Mouse (Mus musculus) gastrocnemius, adult 8-10 months (tissue): ENCODE data around the gene G3bp2. TPM values are rescaled to one million over a fixed set of nuclear protein-coding genes. Genes with fewer than 3 reads are reported as not detected.

Experiments
- DNase-seq, 2 experiments: peaks; one replicate each; pipeline ENCODE4 v3.0.0; 2022; ENCODE audit warnings: low spot score in 2 of 2
- total RNA-seq, 4 experiments: library from RNA; stranded (reverse); gene quantifications; 2 replicates each; pipeline ENCODE4 v1.2.4; 2022

The G3bp2 gene
- total RNA-seq, 4 experiments from 2014 or later: 53.3 to 63.2 (median 60.7) TPM

DNA sequence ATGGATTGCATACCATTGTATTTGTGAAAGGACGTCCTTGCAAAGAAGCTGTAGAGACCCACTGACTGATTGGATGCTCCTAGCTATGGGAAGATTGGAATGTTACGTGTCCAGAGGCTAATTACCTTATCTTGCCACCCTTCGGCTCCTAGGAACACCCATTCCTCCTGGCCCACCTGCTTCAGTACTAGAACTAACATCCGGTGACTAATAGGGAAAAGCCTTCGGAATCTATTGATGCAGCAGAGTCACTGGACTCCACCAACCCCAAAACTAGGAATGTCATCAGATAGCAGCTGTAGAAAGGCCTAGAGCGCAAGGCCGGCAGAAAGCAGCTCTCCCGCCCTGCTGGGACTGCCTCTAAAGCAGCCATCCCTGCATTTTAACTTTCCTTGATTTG, 18.1 kb upstream of the G3bp2 start:
- no peak for DNase-seq

- no peak for DNase-seq
Observed at GRCm38 (mm10) chr5:92098351-92099109, 15.0 kb upstream of the G3bp2 start.

GRCm38 (mm10) chr5:92097779-92098178, 14.3 kb upstream of the G3bp2 start:
- DNase-seq: no peak

- DNase-seq: peak in 1 of 2 experiments; percentile 30
Observed at GRCm38 (mm10) chr5:92096786-92097185, 13.3 kb upstream of the G3bp2 start.

GRCm38 (mm10) chr5:92094062-92094415, 10.5 kb upstream of the G3bp2 start:
- no peak for DNase-seq

DNA sequence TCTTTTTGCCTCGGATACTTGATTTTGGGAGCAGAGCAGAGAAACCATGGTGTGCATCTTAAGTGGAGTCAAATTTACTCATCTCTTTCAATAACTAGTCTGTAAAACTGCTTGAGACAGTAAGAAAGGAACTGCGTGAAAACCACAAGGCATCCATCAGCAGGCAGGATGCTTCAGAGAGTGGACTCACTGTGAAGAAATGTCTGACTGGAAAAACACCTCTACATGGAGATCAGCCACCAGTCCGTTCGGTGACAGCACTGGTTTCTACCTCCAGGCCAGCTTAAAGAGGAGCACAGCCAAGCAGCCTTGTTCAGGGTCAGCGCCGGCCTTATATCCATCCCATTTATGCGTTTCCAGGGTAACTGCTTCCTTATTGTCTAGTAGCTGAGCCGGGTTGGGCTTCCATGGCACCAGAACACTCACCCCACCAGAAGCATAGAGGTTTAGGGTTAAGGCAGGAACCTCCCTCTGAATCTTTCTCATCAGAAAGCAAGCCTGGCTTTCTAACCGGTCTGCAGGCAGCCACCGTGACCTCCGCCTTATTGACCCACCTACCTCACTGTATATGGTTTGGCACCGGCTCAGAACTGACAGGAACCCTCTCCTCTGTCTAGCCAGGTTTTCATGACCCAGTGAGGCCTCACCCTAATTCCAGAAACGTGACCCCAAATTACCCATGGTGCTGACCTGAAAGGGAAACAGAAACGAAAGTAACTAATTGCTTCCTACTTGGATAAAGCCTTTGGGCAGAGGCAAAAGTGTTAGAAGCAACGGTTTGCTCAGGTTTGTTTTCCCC, 9.9 kb upstream of the G3bp2 start:
- DNase-seq: no peak

DNA sequence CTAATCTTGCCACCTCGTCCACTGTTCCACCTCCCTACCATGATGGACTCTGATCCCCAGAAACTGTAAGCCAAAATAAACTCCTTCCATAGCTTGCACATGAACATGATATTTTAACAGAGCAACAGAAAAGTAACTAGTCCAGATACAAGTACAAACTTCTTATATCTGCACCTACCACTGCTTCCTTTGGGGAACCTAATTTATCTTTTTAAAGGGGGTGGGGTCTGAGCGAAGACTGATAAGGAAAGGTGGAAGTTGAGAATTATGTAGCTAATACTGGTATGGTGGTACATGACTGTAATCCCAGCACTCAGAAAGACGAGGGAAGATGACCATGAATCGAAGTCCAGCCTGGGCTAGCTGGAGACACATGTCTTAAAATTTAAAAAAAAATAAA, 4.0 kb upstream of the G3bp2 start:
- no peak for DNase-seq

DNA sequence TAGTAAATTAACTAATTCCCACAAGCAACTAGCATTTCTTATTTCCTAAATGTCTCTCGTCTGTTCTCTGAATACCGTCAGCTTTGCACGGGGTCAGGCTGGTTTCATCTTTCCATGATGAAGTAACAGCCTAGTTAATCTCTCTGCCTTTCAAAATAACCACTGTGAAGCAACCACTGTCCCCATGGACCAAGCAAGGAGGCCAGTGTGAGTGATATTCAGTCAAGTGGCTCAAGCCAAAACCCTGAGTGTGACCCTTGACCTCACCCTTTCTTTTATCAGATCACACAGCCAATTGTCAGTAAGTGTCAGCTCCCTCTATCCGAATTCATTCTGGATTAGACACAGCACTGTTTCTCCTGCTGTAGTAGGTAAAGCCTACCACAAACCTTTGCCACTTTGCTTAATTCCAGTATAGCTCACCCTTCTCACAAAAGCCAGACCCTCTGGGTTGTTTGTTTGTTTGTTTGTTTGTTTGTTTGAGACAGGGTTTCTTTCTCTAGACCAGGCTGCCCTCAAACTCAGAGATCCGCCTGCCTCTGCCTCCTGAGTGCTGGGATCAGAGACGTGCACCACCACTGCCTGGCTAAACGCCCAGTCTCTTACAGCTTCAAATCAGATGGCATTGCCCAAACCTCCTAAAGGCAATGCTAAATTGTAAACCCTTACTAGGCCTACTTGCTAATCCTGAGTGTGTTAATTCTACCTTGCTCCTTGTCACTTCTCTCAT, 2.5 kb upstream of the G3bp2 start:
- DNase-seq: no peak

GRCm38 (mm10) chr5:92085246-92085645, 1.7 kb upstream of the G3bp2 start:
- no peak for DNase-seq

DNA sequence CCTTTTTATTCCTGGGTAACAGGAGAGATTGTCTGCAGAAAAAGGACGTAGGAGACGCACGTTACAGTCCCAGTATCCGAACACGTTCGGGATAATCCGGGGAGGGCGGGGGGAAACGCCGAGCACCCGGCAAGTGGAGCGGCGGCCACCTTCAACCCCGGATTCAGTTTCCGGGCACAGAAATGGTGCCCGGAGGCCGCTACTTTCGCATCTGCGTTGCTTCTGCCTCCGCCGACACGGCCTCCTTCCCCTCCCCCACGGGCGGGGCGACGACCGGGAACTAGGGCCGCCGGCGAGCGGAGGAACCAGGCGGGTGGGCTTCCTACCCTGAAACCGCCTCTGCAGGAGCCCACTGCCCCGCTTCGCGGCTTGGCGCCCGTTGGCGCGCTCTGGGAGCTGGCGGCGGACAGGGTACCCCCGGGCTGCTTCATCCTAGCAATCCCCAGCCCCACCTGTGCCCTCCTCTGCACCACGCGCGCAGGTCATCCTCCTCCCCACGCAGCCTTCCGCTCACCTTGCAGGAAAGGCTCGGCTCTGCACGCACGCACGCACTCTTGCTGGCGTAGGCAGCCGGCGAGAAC, 608 bp downstream of the G3bp2 start:
- DNase-seq: peak; percentile 37 to 40

- no peak for DNase-seq
Observed at GRCm38 (mm10) chr5:92081326-92081725, 2.2 kb downstream of the G3bp2 start.

- DNase-seq: no peak
Observed at GRCm38 (mm10) chr5:92080400-92080799, 3.1 kb downstream of the G3bp2 start.

DNA sequence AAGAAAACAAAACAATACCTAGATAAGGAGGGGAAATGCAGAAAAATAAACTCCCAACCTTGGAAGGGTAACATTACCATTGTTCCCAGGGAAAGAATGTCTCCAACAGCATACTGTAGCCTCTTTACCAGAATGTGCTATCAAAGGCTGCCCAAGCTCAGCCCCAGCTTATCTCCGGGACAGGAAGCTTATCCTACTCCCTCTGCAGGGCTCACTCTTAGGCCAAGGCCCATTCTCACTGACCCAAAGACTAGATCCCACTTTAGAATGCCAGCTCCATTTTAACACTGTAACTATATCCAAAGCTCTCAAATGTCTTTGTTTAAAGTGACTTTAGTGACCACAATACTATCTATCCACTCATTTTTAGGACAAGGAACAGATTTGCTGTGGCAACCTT, 4.2 kb downstream of the G3bp2 start:
- DNase-seq: no peak

DNA sequence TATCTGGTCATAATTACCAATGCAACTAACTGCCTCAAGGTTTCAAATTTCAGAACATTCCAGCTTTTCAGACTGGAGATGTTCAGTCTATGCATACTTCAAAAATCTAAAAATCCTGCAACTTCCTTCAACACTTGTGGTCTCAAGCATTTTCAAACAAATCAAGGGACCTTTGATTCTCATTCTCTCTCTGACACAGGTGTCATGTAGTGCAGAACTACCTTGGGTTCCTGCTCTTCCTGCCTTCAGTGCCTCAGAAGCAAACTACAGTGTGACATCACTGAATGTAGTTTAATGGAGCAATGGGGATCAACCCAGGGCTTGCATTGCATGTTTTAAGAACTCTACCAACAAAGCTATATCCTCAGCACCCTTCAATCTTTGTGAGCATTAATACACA, 4.8 kb downstream of the G3bp2 start:
- DNase-seq: no peak

- DNase-seq: no peak
Observed at GRCm38 (mm10) chr5:92076273-92076672, 7.2 kb downstream of the G3bp2 start.

GRCm38 (mm10) chr5:92074061-92074460, 9.5 kb downstream of the G3bp2 start:
- no peak for DNase-seq

DNA sequence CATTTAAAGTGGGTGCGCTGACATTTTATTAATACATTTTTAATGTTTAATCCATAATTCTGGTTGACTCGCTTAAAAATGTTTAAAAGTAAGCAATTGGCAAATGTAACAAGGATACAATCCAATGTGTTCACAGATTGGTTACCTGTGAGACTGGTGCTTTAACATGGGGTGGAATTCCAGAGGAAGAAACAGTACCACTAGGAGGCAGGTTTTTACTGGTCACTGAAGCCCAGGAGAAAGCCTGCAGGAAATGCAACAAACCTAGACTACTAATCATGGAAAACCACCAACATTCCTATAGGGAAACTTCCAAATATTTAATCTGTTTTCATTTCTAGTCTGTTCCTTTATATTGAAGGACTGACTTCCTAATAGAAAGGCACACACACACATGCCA, 20.3 kb downstream of the G3bp2 start:
- DNase-seq: no peak

- no peak for DNase-seq
Observed at GRCm38 (mm10) chr5:92052866-92053265, 30.7 kb downstream of the G3bp2 start.

DNA sequence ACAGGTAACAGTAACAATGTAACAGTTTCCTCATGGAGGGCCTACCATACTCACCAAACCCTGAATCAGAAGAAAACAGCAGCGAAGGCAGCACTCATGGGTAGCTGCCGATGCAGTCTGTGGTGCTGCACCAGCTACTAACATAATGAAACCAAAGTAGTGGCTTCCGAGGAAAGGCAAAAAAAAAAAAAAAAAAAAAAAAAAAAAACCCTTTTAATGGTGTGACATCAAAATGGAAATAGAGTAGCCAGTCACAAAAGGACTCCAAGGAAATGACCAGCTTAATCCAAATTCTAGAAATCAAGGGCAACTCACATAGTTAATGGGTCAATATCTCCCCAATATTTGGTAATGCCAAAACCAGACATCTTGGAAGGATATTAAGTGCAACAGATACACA, 33.1 kb downstream of the G3bp2 start:
- no peak for DNase-seq

DNA sequence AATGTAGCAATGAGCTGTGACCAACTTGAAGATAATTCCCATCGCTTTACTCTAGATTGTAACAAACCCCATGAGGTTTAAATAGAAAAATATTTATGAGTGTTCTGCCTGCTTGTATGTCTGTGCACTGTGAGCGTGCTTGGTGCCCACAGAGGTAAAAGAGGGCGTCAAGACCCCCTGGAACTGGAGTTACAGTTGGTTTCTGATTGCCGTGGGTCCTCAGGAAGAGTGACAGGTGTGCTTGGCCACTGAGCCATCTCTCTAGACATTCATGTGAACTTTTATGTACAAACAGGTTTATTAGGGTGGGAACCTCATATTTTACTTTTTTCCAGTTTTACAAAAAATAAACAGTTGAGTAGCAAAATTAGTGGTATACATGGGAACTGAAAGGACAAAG, 39.7 kb downstream of the G3bp2 start, which contains the start of gene Cdkl2:
Gene Cdkl2, minus strand, starts transcription at position 101 of the 400 bp plus-strand sequence.
- no peak for DNase-seq
